Comparison of ENCODE assay signal across 32 mouse cellular contexts in the genomic region with DNA sequence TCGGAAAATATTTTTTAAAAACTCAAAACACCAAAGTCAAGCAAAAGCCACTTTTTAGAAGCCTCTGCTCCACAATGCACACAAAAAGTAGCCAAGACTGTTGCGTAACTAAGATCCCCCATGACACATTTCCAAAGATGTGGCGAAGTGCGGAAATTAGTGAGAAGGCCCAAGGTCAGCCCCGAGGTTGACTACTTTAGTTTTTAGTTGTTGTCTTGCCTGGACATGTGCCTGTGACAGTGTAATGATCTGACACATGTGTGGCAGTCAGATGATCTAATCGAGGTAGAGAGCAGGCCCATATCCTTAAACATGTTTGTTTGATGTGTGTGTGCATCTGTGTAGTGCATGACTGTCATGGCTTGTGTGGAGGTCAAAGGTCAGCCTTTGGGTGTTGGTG. TPM values are rescaled to one million over a fixed set of nuclear protein-coding genes. Genes with fewer than 3 reads are reported as not detected.
"Had no signal": no experiment of that assay in that cellular context is flagged by ENCODE, and none has a peak within 500 bp of the region (broad histone marks: within the 10 kb centered on the region; RNA-seq: fewer than 3 reads in every experiment).

No protein-coding gene starts in this region.

- H3K9ac ChIP-seq: limb, embryonic 12.5 days; limb, embryonic 15.5 days; liver, embryonic 14.5 days had no signal

- H3K4me2 ChIP-seq: limb, embryonic 12.5 days; limb, embryonic 15.5 days; midbrain, embryonic 11.5 days had no signal

- H3K4me1 ChIP-seq: limb, embryonic 12.5 days; limb, embryonic 15.5 days had no signal

- H3K27ac ChIP-seq: limb, embryonic 12.5 days; limb, embryonic 15.5 days; liver, embryonic 14.5 days; stomach, postnatal 0 days had no signal

- DNase-seq: kidney, adult 18-20 months; kidney, adult 9 months; kidney, postnatal 14 days; kidney, postnatal 4 days; left cerebral cortex, postnatal 4 days; lung, adult 2 months; lung, postnatal 14 days; lung, postnatal 4 days; midbrain, embryonic 14.5 days; right cerebral cortex, adult 18-20 months; right cerebral cortex, postnatal 14 days; right cerebral cortex, postnatal 4 days; thymus, adult 2 months; thymus, postnatal 14 days; thymus, postnatal 4 days had no signal

- H3K9me3 ChIP-seq: limb, embryonic 12.5 days; limb, embryonic 15.5 days had no signal

- H3K36me3 ChIP-seq: limb, embryonic 12.5 days; limb, embryonic 15.5 days had no signal

- H3K4me3 ChIP-seq: limb, embryonic 12.5 days; limb, embryonic 15.5 days had no signal

RNA-seq across cellular contexts. Expression of a gene that starts 53.4 kb away (rescaled TPM):
- total RNA-seq: layer of hippocampus, adult 18-20 months; layer of hippocampus, postnatal 14 days; left cerebral cortex, adult 8-10 months; left cerebral cortex, postnatal 14 days; left cerebral cortex, postnatal 4 days; megakaryocyte progenitor cell, adult 5-6 weeks; megakaryocyte-erythroid progenitor cell, adult 5-6 weeks; midbrain, postnatal 0 days had no signal
- polyA plus RNA-seq: kidney, embryonic 16.5 days; limb, embryonic 12.5 days; limb, embryonic 15.5 days; liver, embryonic 14.5 days; lung, adult 2 months; lung, embryonic 16.5 days; midbrain, embryonic 11.5 days; midbrain, embryonic 14.5 days; midbrain, postnatal 0 days; neural tube, embryonic 11.5 days; neural tube, embryonic 14.5 days; stomach, embryonic 14.5 days; stomach, postnatal 0 days; thymus, adult 2 months had no signal
